Mouse (Mus musculus) embryonic facial prominence, embryonic 11.5 days (tissue): ENCODE measurements around the gene Sobp. TPM values are rescaled to one million over a fixed set of nuclear protein-coding genes. Genes with fewer than 3 reads are reported as not detected.

ENCODE experiments used
- ATAC-seq: fragments of 200-750 bp; cut with Nextera tagmentation; replicated peaks from 2 replicates; pipeline ENCODE4 v1.8.0; 2017; ENCODE audit warnings: low read depth; ENCODE audit not compliant: insufficient number of reproducible peaks, low FRiP score, low TSS enrichment
- DNase-seq: peaks from one replicate; pipeline ENCODE4 v3.0.0-alpha.2; 2015; ENCODE audit warnings: low spot score
- H3K27ac ChIP-seq: fragments of 300-500 bp; sonication (generic); replicated peaks from 2 replicates; pipeline ENCODE4 v1.5.1; 2014; ENCODE audit warnings: mild to moderate bottlenecking, low read depth, low read length, control low read depth
- H3K27me3 ChIP-seq: fragments of 300-500 bp; sonication (generic); 2 replicates; pipeline ENCODE4 v1.6.1; 2014; ENCODE audit warnings: mild to moderate bottlenecking, low read length, moderate library complexity, mixed read lengths; ENCODE audit not compliant: control insufficient read depth, insufficient read depth
- H3K36me3 ChIP-seq: fragments of 300-500 bp; sonication (generic); replicated peaks from 2 replicates; pipeline ENCODE4 v1.6.1; 2014; ENCODE audit warnings: low read depth, mild to moderate bottlenecking, low read length, moderate library complexity, mixed read lengths; ENCODE audit not compliant: control insufficient read depth, insufficient read depth
- H3K4me1 ChIP-seq: fragments of 300-500 bp; sonication (generic); 2 replicates; pipeline ENCODE4 v1.6.1; 2014; ENCODE audit warnings: low read length, mixed read lengths; ENCODE audit not compliant: control insufficient read depth, insufficient read depth
- H3K4me2 ChIP-seq: fragments of 300-500 bp; sonication (generic); 2 replicates; pipeline ENCODE4 v1.6.1; 2014; ENCODE audit warnings: low read depth, mild to moderate bottlenecking, control low read depth, low read length, moderate library complexity
- H3K4me3 ChIP-seq: fragments of 300-500 bp; sonication (generic); 2 replicates; pipeline ENCODE4 v1.5.1; 2014; ENCODE audit warnings: low read depth, low read length, control low read depth
- H3K9ac ChIP-seq: fragments of 300-500 bp; sonication (generic); replicated peaks from 2 replicates; pipeline ENCODE4 v1.6.1; 2014; ENCODE audit warnings: mild to moderate bottlenecking, control low read depth, low read length
- H3K9me3 ChIP-seq: fragments of 300-500 bp; sonication (generic); replicated peaks from 2 replicates; pipeline ENCODE4 v1.6.1; 2016; ENCODE audit warnings: mild to moderate bottlenecking, low read length, inconsistent platforms, mixed read lengths; ENCODE audit not compliant: control insufficient read depth
- WGBS: fragments of 180-500 bp; shearing (Covaris S2); extraction: QIAGEN DNeasy Blood & Tissue Kit; methylation state at CpG from one replicate; pipeline ENCODE4 v1.1.7; 2014; 5-methylcytosine and 5-hydroxymethylcytosine counted together
- polyA plus RNA-seq: library from polyadenylated mRNA; unstranded; fragments of >200 nt; fragmentation: Nextera tagmentation; extraction: Ambion mirVana; gene quantifications from 2 replicates; pipeline ENCODE4 v1.2.1, GENCODE M21; 2014

Sobp gene
- polyA plus RNA-seq, 1 experiment from 2014 or later, result 5.3 TPM

- DNase-seq, result no peak
- no peaks in the 10 kb centered on the region for H3K9me3 ChIP-seq
Measured at GRCm38 (mm10) chr10:43005677-43006076, 168.7 kb downstream of the Sobp start.

DNA sequence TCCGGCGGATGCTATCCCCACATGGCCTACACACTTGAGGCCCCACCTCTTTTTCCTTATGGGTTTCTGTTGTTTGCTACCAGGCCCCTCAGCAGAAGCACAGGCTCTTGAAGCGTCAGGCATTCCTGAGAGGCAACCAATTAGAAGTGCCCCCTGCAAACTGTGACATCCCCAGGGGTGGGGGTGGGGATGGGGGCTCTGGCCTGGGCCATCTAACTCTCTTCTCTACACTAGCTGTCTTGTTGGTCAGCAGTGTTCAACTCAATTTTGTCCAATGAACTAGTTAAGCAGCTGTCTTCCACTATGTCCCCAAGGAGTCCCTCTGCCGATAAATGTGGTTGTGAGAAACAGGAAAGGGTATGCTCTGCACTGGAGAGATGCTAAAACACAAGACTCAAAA, 169.3 kb downstream of the Sobp start:
- no peak for DNase-seq
- no peaks in the 10 kb centered on the region for H3K27me3 ChIP-seq
- H3K27ac ChIP-seq, result no peak overlapping the region
- 79% methylated on average over 4 of the region's 4 CpGs for WGBS
- no peak overlapping the region for H3K9ac ChIP-seq
- ATAC-seq, result no peak
- H3K4me1 ChIP-seq, result 0 out of 2 replicates have a peak, but pooled peaks cover 3% of the 10 kb centered on the region
- H3K36me3 ChIP-seq, result no peaks in the 10 kb centered on the region
- no peaks in the 10 kb centered on the region for H3K9me3 ChIP-seq
- no peak overlapping the region for H3K4me3 ChIP-seq
- H3K4me2 ChIP-seq, result no peak overlapping the region

More at GRCm38 (mm10) chr10:43005677-43006076, 168.7 kb downstream of the Sobp start:
- 84% methylated on average over 7 of the region's 7 CpGs for WGBS
- H3K36me3 ChIP-seq, result no peaks in the 10 kb centered on the region
- no peak overlapping the region for H3K27ac ChIP-seq
- ATAC-seq, result no peak
- no peak overlapping the region for H3K4me2 ChIP-seq
- no peaks in the 10 kb centered on the region for H3K27me3 ChIP-seq
- no peak overlapping the region for H3K4me3 ChIP-seq
- no peak overlapping the region for H3K9ac ChIP-seq
- 0 out of 2 replicates have a peak, but pooled peaks cover 3% of the 10 kb centered on the region for H3K4me1 ChIP-seq

DNA sequence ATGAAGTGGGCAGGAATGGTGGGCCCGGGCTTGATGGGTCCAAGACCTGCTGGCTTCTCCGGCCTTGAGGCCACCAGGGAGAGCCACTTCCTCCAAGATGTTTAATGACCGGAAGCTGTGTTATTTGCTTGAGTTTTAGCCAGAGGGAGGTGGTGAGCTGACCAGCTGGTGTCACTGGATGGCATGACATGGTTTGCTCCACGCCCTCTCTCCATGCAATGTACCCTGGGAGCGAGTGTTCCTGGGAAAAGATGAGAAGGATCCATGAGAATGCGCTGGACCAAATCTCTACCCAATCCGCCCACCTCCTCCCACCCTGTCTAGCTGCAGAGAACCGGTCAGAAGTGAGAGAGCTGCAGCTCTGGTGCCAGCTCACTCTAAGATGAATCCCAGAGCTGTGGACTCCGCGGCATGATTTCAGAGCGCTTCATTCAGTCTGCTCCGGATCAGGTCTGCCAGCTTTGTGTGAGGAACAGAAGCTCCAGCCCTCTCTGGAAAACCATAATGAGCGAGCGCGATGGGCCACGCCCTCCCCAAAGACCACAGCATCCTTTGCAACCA, 170.1 kb downstream of the Sobp start:
- Histone ChIP-seq H3K27ac (no peak overlapping the region; the same call in 1 of the 2 replicates), H3K9me3 (no peaks in the 10 kb centered on the region), H3K36me3 (no peaks in the 10 kb centered on the region), H3K4me3 (no peak overlapping the region), H3K9ac (no peak overlapping the region), H3K27me3 (no peaks in the 10 kb centered on the region), H3K4me2 (no peak overlapping the region), H3K4me1 (0 out of 2 replicates have a peak, but pooled peaks cover 3% of the 10 kb centered on the region)
- 82% methylated on average over 16 of the region's 16 CpGs for WGBS
- no peak for DNase-seq
- ATAC-seq, result no peak

- ATAC-seq (no peak), DNase-seq (no peak)
- no peak overlapping the region for H3K9ac ChIP-seq
- no peak overlapping the region for H3K4me3 ChIP-seq
- no peak overlapping the region for H3K4me2 ChIP-seq
- no peaks in the 10 kb centered on the region for H3K27me3 ChIP-seq
- 0 out of 2 replicates have a peak, but pooled peaks cover 3% of the 10 kb centered on the region for H3K4me1 ChIP-seq
- WGBS, result 16% methylated on average over 5 of the region's 5 CpGs
- H3K36me3 ChIP-seq, result no peaks in the 10 kb centered on the region
- H3K27ac ChIP-seq, result no peak overlapping the region
- H3K9me3 ChIP-seq, result no peaks in the 10 kb centered on the region
Measured at GRCm38 (mm10) chr10:43003466-43003757, 170.9 kb downstream of the Sobp start.

DNA sequence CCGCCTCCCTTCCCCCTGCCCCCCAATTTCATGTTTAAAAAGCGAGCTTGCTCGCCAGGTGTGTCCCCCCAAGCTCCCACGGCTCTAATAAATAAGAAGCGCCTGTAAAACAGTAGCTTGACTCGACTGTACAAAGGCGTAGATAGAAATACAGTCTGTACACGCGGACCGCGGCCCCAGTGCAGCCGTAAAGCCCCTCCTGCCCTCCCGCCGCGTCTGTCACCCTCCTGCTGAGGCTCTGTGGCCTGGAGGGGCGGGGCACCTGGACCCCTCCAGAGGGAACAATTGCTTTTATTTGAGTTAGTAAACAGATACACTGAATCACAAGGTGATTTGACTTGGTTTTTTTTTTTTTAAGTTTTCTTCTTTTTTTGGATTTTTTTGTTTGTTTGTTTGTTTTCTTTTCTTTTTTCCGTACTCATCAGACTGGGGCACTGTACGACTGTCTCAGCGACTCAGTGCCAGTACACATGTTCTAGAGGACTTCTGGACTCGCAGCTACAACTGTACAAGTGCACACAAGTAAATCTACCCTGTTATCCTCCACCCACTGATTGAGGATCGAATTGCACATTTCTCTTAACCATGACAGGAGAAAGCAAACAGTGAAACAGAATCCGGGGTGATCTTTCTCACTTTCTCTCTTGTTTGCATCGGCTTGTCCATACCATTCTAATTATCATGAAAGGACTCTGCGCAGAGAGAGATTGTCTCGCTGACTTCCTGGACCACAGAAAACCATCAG, 171.4 kb downstream of the Sobp start:
- 0 out of 2 replicates have a peak, but pooled peaks cover 3% of the 10 kb centered on the region for H3K4me1 ChIP-seq
- H3K27me3 ChIP-seq, result no peaks in the 10 kb centered on the region
- H3K9ac ChIP-seq, result peak overlapping the region; percentile 54
- H3K9me3 ChIP-seq, result no peaks in the 10 kb centered on the region
- WGBS, result 2% methylated on average over 25 of the region's 25 CpGs
- H3K27ac ChIP-seq, result peak overlapping the region; percentile 53; the same call in 1 of the 2 replicates
- H3K4me3 ChIP-seq, result peak overlapping the region; percentile 20; the same call in 1 of the 2 replicates
- DNase-seq (peak; percentile 89), ATAC-seq (peak; percentile 77)
- H3K4me2 ChIP-seq, result peak overlapping the region; percentile 61
- no peaks in the 10 kb centered on the region for H3K36me3 ChIP-seq

GRCm38 (mm10) chr10:43002066-43002678, 172.2 kb downstream of the Sobp start:
- 3% methylated on average over 11 of the region's 13 CpGs for WGBS
- Histone ChIP-seq H3K27me3 (no peaks in the 10 kb centered on the region), H3K9ac (no peak overlapping the region), H3K9me3 (no peaks in the 10 kb centered on the region), H3K4me2 (peak overlapping the region; percentile 61), H3K4me3 (peak overlapping the region; percentile 20; the same call in 1 of the 2 replicates), H3K36me3 (no peaks in the 10 kb centered on the region), H3K27ac (no peak overlapping the region), H3K4me1 (0 out of 2 replicates have a peak, but pooled peaks cover 3% of the 10 kb centered on the region)
- no peak for ATAC-seq
- peak; percentile 59 for DNase-seq

DNA sequence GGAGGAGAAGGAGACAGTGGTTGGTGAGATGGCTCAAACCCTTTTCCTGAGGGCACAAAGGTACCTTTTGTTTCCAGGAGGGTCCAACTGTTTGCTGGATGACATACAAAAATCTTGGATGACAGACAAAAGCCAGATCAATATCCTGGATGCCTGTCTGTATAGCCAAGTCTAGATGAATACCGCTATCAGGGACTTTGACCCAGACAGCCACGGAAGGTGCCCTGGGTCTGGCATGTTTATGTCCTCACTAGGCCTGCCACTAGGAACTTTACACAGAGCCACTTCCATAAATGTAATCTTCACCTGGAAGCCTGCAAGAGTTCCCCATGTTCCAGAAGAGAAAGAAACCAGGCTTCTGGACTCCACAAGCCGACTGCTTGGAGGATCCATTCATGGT, 172.9 kb downstream of the Sobp start:
- Histone ChIP-seq H3K9me3 (no peaks in the 10 kb centered on the region), H3K27me3 (no peaks in the 10 kb centered on the region), H3K4me1 (0 out of 2 replicates have a peak, but pooled peaks cover 3% of the 10 kb centered on the region), H3K4me2 (no peak overlapping the region), H3K9ac (no peak overlapping the region), H3K4me3 (no peak overlapping the region), H3K27ac (no peak overlapping the region), H3K36me3 (no peaks in the 10 kb centered on the region)
- WGBS, result 81% methylated on average over 3 of the region's 3 CpGs
- DNase-seq, result no peak
- no peak for ATAC-seq

GRCm38 (mm10) chr10:42999324-42999723, 175.0 kb downstream of the Sobp start:
- Histone ChIP-seq H3K36me3 (no peaks in the 10 kb centered on the region), H3K9me3 (no peaks in the 10 kb centered on the region), H3K4me2 (no peak overlapping the region), H3K4me3 (no peak overlapping the region), H3K27me3 (no peaks in the 10 kb centered on the region), H3K27ac (no peak overlapping the region), H3K4me1 (0 out of 2 replicates have a peak, but pooled peaks cover 3% of the 10 kb centered on the region), H3K9ac (no peak overlapping the region)
- DNase-seq, result no peak
- ATAC-seq, result no peak
- WGBS, result 96% methylated on average over 10 of the region's 10 CpGs
